Mouse (Mus musculus) heart, adult 8-10 months (tissue): ENCODE results near the gene Mucl3. TPM values are rescaled to one million over a fixed set of nuclear protein-coding genes. Genes with fewer than 3 reads are reported as not detected.

Experiments used
- DNase-seq: peaks from one replicate; pipeline ENCODE4 v3.0.0; 2022; ENCODE audit warnings: low spot score
- total RNA-seq, 4 experiments: library from RNA; stranded (reverse); gene quantifications; 2 replicates each; pipeline ENCODE4 v1.2.4; 2022

Mucl3 gene
- not detected for total RNA-seq

DNA sequence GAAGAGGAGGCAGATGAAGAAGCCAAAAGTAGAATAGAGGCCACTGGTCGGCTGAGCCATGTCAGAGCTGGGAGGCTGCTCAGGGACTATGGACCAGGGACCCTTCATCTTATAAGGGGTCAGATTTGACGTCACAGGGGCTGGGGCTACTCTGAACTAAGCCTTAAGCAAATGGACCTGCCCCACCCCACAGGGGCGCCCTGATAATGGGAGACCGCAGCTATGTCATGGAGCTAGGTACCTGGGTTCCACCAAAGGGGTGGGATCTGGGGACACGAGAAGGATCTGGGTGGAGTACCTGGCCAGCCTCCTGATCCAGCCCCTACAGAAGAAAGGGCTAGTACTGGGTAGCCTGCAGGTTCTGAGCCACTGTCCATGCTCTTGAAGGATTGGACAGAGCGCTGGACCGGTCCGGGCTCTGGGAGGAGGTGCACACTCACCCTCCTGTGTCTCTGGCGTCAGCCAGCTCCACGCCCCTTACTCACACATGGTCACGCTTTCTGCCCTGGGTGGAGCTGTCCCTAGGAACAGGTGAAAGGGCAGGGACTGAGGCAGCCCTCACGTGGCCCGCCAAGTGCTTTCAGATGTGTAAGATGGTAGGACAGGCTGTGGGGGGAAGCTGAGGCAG is at the start of gene Mucl3:
Mucl3 (minus strand) TSS at position 87 of the 628 bp plus-strand sequence.
- DNase-seq = no peak

GRCm38 (mm10) chr17:35692368-35692767 is 48.9 kb upstream of the Mucl3 start:
- no peak for DNase-seq

GRCm38 (mm10) chr17:35691811-35692210 is 48.3 kb upstream of the Mucl3 start:
- DNase-seq = no peak

- no peak for DNase-seq
Measured at GRCm38 (mm10) chr17:35689936-35690645, 46.6 kb upstream of the Mucl3 start.

GRCm38 (mm10) chr17:35688347-35689175 is 45.1 kb upstream of the Mucl3 start:
- no peak for DNase-seq

DNA sequence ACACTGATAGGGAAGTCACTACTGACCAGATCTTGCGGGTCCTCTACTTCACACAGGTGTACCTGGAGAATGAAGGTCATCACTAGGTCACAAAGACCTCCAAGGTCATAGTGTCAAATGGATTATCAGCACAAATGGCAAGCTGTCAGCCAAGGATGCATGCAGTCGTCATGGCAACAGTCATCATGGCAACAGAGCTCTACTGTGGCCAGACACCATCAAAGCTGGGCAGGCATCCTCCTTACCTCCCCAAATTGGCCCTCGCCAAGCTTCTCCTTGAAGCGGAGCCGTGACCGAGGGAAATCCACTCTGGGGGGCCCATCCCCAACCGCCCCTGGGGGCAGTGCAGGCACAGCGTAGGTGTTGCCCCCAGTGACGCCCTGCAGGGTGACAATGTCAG is 41.6 kb upstream of the Mucl3 start:
- DNase-seq = no peak

DNA sequence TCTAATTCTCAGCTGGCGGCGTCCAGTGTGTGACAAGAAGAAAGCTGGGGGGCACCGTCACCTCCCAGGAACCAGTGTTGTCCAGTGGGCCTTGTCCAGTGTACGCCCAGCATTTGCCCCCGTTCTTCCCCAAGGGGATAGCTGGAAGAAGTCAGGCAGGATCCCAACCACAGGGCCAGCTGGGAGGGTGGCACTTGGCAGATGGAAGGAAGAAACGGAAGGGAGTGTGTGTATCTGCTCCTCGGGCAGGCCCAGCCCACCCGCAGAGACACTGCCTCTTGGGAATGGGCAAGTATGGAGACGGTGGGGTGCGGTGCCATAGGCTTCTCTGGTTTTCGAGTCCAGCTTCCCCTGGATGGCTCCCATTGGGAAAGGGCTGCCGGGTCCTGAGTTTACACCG is 38.5 kb upstream of the Mucl3 start:
- DNase-seq = no peak

GRCm38 (mm10) chr17:35680591-35680990 is 37.1 kb upstream of the Mucl3 start:
- DNase-seq = no peak

GRCm38 (mm10) chr17:35673416-35674035 is 30.0 kb upstream of the Mucl3 start, which contains the start of gene Gtf2h4:
Gene Gtf2h4, minus strand, starts transcription at chr17:35673739.
- peak; percentile 95 for DNase-seq

DNA sequence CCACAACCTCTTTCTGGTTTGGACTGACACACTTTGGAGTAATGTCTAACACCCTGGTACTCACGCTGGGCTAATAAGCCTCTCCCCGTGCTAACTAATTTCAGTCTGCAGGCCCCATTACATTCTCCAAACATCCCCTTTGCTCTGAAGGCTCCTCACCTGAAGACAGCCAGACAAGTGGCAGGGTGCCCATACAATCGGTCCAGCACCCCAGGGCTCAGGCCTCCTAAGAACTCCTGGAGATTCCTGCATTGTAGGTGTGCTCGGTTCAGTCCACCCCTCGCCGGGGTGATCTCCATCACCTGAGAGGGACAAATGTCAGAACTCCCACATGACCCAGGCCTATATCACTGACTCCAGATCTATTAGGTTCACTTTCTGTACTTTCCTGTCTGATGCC is 29.0 kb upstream of the Mucl3 start:
- no peak for DNase-seq

DNA sequence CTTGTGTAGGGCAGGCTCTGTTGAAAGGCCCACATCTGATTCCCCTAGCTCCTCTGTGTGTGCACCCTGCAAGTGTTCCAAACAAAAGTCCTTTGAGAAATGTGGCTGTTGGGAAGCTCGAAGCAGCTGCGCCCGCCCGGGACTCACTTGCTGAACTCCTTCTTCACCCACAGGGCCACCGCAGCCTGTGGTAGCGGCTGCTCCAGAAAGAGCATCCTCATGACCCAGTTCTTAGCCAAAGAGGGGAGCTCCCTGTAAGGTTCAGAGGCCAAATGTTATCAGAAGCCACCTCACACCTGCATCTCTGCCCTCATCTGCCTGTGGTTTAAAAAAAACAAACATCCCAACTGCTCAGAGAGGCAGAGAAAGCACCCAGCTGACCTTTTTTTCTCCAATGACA is 28.4 kb upstream of the Mucl3 start:
- DNase-seq = no peak

GRCm38 (mm10) chr17:35669731-35670130 is 26.2 kb upstream of the Mucl3 start:
- DNase-seq = no peak

GRCm38 (mm10) chr17:35667334-35668065 is 24.0 kb upstream of the Mucl3 start, which contains the start of gene Vars2:
Gene Vars2, minus strand, starts transcription at chr17:35667592.
- peak; percentile 96 for DNase-seq

DNA sequence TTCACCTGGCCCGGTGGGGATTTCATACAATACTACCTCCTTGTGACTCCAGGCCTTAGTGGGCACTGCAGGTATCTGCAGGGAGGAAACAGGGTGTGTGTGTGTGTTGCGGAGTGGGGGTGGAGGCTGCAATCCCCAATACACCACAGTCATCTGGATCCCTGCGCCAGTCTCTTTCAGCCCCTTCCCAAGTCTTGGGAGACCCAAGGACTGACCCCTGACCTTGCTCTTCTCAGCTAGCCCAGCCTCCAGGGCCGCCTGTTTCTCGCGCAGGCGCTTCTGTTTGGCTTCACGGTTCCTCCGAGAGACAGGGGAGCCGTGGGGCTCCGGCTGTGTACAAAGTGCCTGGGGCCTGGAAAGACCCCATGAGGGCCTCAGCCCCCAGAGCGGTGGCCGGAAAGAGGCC is 23.4 kb upstream of the Mucl3 start:
- DNase-seq = no peak

DNA sequence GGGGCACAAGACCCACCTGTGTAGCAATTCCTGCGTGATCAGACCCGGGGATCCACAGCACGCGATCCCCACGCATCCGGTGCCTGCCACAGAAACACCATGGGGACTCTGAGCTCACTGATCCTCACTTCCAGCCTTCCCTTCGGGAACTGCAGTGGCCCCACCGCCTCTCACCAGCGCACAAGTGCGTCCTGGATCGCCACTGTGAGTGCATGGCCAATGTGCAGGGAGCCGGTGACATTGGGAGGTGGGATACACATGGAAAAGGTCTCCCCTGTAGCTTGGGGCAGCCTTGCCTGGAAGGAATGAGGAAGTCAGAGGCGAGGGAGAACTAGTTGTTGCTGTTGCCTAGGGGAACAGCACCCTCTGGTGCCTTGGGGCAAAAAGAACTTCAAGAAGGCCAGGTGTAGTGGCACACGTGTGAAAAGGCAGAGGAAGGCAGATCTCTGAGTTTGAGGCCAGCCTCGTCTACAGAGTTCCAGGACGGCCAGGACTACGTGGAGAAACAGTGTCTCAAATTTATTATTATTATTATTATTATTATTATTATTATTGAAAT is 22.5 kb upstream of the Mucl3 start:
- no peak for DNase-seq

- DNase-seq = no peak
Measured at GRCm38 (mm10) chr17:35653086-35653485, 9.6 kb upstream of the Mucl3 start.

DNA sequence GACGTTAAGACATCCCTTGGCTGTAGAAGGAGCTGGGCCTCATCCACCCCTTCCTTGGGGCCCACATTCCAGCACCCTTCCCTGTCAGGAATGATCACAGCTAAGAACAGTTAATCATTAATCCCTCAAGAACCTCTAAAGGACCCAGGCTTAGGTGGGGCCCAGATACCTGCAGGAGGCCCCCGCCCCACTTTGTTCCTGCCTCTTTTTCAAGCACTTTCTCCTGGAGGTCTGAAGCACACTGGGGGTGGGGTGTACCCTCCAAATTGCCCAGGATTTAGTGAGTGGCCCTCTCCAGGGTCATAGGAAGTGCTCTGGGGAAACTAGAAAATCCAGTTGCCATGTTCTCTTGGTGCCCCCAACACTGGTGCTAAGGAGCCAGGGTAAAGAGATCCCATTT is 5.9 kb upstream of the Mucl3 start:
- DNase-seq = no peak

DNA sequence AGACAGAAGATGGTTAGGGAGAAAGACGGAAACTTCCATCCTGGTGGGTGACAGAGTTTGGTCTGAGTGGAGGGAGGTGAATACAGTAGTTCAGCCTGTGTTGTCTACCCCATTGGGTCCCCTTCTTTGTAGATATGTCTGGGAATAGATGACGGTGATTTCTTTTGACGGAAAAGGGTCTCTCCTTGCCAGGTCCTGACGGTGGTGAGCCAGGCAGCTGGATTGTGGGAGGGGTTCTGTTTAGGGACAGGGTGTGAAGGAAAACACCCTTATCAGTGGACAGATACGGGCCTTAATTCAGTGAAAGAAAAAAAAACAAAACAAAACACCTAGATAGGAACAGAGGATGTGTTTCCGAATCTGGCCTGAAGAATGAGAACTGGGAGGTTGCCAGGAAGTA is 4.1 kb downstream of the Mucl3 start:
- no peak for DNase-seq

DNA sequence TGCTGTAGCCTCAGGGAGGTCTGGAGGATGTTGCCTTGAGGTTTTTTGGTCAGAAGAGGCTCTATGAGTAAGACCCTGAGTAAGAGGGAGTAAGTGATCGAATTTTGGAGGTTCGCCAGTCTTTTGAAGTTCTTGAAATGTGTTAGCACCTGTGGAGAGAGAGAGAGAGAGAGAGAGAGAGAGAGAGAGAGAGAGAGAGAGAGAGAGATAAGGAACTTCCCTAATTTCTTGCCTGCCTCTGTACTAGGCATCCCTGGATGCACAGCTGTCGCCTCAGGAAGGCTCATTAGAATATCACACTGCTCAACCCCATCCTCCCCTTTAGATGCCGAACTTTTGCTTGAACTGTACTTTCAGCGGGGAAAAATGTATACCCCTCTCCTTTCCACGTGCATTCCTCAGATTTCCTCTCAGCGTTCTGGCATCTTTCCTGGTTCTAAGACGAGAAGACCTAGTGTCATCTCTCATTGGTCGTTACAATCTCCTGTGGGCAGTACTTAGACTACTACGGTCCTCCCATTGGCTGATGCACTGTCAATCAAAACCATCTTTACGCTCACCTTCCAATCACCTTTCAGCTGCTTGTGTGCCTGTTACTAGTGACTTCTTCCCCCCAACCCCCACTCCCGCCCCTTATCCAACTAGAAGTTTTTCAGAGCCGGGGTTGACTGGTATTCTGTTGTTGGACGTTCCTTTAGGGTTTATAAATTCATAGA is 4.9 kb downstream of the Mucl3 start:
- peak; percentile 67 for DNase-seq

GRCm38 (mm10) chr17:35636363-35636762 is 7.1 kb downstream of the Mucl3 start:
- DNase-seq = no peak
